Mouse (Mus musculus) CD4-positive naive resting alpha-beta T cell, adult 57 days (primary cell): Measurements from ENCODE around the gene Ltbp3. TPM values are rescaled to one million over a fixed set of nuclear protein-coding genes. Genes with fewer than 3 reads are reported as not detected.

Source experiments
- total RNA-seq: library from RNA; stranded (reverse); gene quantifications from one replicate; pipeline ENCODE4 v1.2.4, GENCODE M21; 2023

Gene Ltbp3
- total RNA-seq = 2.5 TPM

DNA sequence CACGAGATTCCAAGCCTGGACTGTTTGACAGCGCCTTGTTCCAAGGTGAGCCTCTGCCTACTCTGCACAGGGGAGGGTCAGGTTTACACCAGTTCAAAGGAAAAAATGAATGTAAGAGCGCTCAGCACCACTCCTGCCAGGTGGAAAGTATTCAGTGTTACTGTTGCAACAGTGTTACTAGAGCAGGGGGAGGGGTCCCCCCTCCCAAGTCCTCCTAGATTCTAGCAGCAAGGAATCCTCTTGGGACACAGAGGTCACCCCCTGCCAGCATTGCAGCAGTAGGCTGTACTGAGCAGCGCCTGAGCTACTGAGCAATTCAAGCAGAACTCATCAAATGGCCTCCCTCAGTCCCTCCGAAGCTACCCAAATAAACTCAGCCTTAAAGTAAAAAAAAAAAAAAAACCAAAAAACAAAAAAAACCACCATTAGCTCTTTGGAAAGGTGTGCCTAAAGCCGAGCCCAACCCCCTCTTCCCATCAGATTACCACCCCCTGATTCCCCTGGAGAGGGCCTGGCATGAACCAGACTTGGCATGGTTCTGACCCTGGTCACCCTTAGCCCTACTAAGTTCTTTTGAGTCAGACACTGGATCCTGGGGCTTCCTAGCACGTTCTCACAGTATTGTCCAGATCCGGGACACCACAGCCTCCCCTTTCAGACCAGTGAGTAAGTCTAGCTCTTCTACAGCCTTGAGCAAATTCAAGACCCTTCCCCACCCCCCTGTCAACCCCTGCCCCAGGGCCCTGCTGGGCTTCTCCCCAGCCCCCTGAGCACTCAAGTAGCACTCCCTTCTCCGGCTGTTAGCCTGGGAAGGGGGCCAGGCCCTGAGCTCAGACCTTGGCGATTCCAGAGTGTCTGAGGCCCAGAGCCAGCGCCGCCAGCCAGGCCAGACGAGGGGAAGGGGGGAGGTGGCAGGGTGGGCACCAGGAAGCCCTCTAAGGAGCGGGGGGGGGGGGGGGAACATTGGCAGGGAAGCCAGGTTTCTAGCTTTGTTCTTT, at the start of gene Ltbp3:
Ltbp3 (plus strand) TSS at position 585 of the 998 bp plus-strand sequence.

DNA sequence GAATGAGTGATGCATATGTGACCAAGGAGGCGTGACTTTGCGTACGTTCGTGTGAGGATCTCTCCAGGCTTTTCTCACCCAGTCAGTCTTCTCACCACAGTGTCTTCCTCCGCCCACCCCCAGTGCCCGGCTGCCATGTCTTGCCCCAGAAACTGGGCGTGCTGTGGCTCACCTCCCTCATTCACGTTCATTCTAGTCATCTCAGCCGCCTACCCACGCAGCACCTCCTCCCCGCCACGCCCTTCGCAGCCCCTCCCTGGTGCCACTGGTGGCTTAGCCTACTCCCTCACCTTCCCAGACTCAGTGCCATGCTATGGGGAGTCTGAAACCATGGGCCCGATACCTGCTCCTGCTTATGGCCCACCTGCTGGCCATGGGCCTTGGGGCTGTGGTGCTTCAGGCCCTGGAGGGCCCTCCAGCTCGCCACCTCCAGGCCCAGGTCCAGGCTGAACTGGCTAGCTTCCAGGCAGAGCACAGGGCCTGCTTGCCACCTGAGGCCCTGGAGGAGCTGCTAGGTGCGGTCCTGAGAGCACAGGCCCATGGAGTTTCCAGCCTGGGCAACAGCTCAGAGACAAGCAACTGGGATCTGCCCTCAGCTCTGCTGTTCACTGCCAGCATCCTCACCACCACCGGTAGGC, 36.4 kb upstream of the Ltbp3 start, which contains the start of gene Kcnk7:
Kcnk7 (plus strand) TSS at position 205 of the 638 bp plus-strand sequence.

DNA sequence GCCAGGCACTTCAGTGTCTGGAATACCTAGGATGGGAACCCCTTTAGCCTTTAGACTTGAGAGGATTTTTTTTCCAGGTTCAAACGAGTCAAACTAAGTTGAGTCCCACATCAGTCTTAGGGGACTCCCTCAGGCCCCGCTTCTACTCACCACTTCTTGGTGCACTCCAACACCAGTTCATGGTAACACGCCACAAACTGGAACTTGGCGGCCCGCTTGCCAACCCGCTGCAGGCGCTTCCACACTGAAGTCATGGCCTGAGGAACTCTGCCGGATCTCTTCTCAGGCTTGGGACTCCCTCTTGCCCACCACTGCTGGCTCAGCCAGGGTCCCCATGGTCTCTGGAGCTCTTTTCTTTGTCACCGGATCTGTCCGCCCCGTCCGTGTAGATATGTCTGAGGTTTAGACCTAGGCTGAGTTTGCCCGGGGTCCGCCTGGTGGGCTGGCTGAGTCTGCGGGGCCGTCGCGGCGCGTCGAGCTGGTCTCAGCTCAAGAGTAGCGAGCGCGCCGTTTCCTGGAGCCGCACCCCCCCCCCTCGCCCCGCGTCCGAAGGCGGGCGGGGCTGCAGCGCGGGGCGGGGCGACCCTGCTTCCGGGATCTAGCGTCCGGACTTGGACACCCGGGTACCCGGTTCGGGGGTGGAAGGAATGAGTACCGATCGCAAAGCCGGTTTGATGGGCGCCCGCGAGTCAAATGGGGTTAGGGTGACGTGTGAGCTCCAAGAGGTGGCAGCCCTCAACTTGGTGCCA, 14.8 kb upstream of the Ltbp3 start, which contains the start of gene Ehbp1l1:
Ehbp1l1 (minus strand) TSS at position 551 of the 749 bp plus-strand sequence.

DNA sequence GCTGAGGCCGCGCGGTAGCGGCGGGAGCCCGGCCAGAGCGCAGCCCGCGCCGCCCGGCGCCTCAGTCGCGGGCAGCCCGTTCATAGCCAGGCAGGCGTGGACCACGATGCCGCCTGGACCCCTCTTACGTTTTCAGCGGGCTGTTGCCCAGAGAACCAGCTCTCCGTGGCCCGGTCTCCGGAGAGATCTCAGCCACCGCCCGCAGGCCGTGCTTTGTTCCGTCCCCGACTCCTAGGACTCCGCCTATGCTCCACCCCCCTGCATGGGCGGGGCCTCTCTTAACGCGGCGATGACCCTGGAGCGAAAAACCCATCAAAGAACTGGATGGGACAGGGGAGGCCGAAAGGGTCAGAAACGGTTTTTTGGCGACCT, 11.3 kb upstream of the Ltbp3 start, which contains the start of gene Fam89b:
Fam89b (minus strand) TSS at position 210 of the 372 bp plus-strand sequence.

DNA sequence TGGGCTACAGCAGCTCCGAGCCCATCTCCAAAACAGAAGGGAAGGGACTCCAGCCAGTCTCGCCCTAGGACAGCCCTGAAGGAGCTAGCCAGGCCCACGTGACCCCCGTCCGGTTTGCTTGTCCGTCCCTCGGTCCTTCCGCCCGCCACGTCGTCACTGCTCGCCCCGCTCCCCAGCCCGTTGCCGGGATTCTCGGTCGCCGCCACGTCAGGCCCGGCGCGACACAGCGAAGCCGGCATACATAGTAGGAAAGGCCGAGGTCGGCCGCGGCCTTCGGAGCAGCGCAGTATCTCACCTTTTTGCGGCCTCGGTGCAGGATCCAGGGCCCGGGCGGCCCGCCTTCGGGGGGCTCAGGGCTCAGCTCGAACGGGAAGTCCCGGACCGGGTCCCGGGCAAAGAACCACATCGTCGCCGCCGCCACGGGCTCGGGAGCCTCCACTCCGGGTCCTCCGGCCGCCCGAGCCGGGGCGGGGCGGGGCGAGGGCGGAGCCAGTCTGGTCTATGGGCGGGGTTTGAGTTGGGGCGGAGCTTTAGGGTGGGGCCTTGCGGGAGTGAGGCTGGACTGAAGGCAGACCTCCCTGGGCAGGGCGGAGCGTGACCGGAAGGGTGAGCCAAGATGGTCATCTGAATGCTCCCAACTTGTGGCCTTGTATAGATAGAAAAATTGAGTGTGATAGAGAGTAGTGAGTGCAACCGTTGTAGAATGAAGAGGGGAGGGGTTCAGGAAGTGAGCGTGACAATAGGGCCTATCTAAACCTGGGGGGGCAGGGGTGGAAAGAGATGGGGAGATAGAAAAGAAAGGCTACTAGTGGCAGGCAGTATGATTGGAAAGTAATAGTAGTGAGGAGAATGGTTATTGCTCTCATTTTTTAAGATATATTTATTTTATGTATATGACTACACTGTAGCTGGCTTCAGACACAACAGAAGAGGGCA, 30.5 kb downstream of the Ltbp3 start, which contains the start of gene Scyl1:
Scyl1 (minus strand) TSS at position 495 of the 936 bp plus-strand sequence.

Other genes starting within 250 kb of the Ltbp3 start
- gene 1700020D05Rik, start 237.1 kb upstream of the Ltbp3 start, total RNA-seq = 1.4 TPM
- gene Snx32, start 230.4 kb upstream of the Ltbp3 start, total RNA-seq = 6.6 TPM
- gene Ovol1, start 180.3 kb upstream of the Ltbp3 start, total RNA-seq = not detected
- gene Ap5b1, start 172.9 kb upstream of the Ltbp3 start, total RNA-seq = 24.4 TPM
- gene Rnaseh2c, start 139.0 kb upstream of the Ltbp3 start, total RNA-seq = 97.8 TPM
- 120 TPM for gene Kat5, start 130.7 kb upstream of the Ltbp3 start, total RNA-seq
- 154 TPM for gene Rela, start 103.4 kb upstream of the Ltbp3 start, total RNA-seq
- 202 TPM for gene Sipa1, start 77.2 kb upstream of the Ltbp3 start, total RNA-seq
- 51.2 TPM for gene Map3k11, start 52.2 kb upstream of the Ltbp3 start, total RNA-seq
- 191 TPM for gene Pcnx3, start 52.0 kb upstream of the Ltbp3 start, total RNA-seq
- not detected for gene Kcnk7, start 36.5 kb upstream of the Ltbp3 start, total RNA-seq
- 25.5 TPM for gene Ehbp1l1, start 14.6 kb upstream of the Ltbp3 start, total RNA-seq
- gene Fam89b, start 11.3 kb upstream of the Ltbp3 start, total RNA-seq = 33.6 TPM
- gene Scyl1, start 30.5 kb downstream of the Ltbp3 start, total RNA-seq = 76.3 TPM
- gene Frmd8, start 134.4 kb downstream of the Ltbp3 start, total RNA-seq = 161 TPM
- 29.7 TPM for gene Slc25a45, start 136.9 kb downstream of the Ltbp3 start, total RNA-seq
- gene Tigd3, start 153.2 kb downstream of the Ltbp3 start, total RNA-seq = 2.4 TPM
- gene Dpf2, start 172.1 kb downstream of the Ltbp3 start, total RNA-seq = 153 TPM
- 0.38 TPM for gene Cdc42ep2, start 183.9 kb downstream of the Ltbp3 start, total RNA-seq
- 60.3 TPM for gene Pola2, start 223.3 kb downstream of the Ltbp3 start, total RNA-seq
- not detected for gene Slc22a20, start 245.2 kb downstream of the Ltbp3 start, total RNA-seq